Mouse (Mus musculus) kidney, postnatal 0 days (tissue): ENCODE data around the gene Srgn. TPM values are rescaled to one million over a fixed set of nuclear protein-coding genes. Genes with fewer than 3 reads are reported as not detected.
A peak's percentile ranks its signal among the peaks of the same experiment; 100 is the strongest.

Experiments used
- ATAC-seq: fragments of 200-750 bp; cut with Nextera tagmentation; replicated peaks from 2 replicates; pipeline ENCODE4 v1.8.0; 2017; ENCODE audit warnings: low read depth, moderate number of reproducible peaks, moderate TSS enrichment, moderate library complexity; ENCODE audit not compliant: low FRiP score
- DNase-seq: peaks from one replicate; pipeline ENCODE4 v3.0.0-alpha.2; 2016; ENCODE audit warnings: low spot score
- H3K27ac ChIP-seq: fragments of 300-500 bp; sonication (generic); 2 replicates; pipeline ENCODE4 v1.5.1; 2014; ENCODE audit warnings: mild to moderate bottlenecking
- H3K27me3 ChIP-seq: fragments of 300-500 bp; sonication (generic); 2 replicates; pipeline ENCODE4 v1.6.1; 2014; ENCODE audit warnings: low read length, mixed read lengths; ENCODE audit not compliant: insufficient read depth
- H3K36me3 ChIP-seq: fragments of 300-500 bp; sonication (generic); 2 replicates; pipeline ENCODE4 v1.6.1; 2014; ENCODE audit warnings: low read length, mixed read lengths; ENCODE audit not compliant: insufficient read depth
- H3K4me1 ChIP-seq: fragments of 300-500 bp; sonication (generic); replicated peaks from 2 replicates; pipeline ENCODE4 v1.6.1; 2014; ENCODE audit warnings: antibody characterized with exemption, low read length, mixed read lengths; ENCODE audit not compliant: insufficient read depth
- H3K4me2 ChIP-seq: fragments of 300-500 bp; sonication (generic); 2 replicates; pipeline ENCODE4 v1.6.1; 2014; ENCODE audit warnings: mild to moderate bottlenecking, low read length, moderate library complexity, mixed read lengths
- H3K4me3 ChIP-seq: fragments of 300-500 bp; sonication (generic); replicated peaks from 2 replicates; pipeline ENCODE4 v1.5.1; 2014; ENCODE audit warnings: low read depth, low read length
- H3K9ac ChIP-seq: fragments of 300-500 bp; sonication (generic); 2 replicates; pipeline ENCODE4 v1.6.1; 2014; ENCODE audit warnings: low read depth, low read length
- H3K9me3 ChIP-seq: fragments of 300-500 bp; sonication (generic); replicated peaks from 2 replicates; pipeline ENCODE4 v1.6.1; 2016; ENCODE audit warnings: low read length, inconsistent platforms, mixed read lengths
- CTCF ChIP-seq: IDR thresholded peaks from 2 replicates; pipeline ENCODE4 v1.5.1; 2016; ENCODE audit warnings: antibody characterized with exemption, low read depth, mild to moderate bottlenecking, moderate library complexity
- WGBS: fragments of 180-500 bp; shearing (Covaris S2); extraction: QIAGEN DNeasy Blood & Tissue Kit; methylation state at CpG from one replicate; pipeline ENCODE4 v1.1.7; 2014; 5-methylcytosine and 5-hydroxymethylcytosine counted together
- polyA plus RNA-seq: library from polyadenylated mRNA; unstranded; fragments of >200 nt; fragmentation: Nextera tagmentation; extraction: Ambion mirVana; gene quantifications from 2 replicates; pipeline ENCODE4 v1.2.1, GENCODE M21; 2015

Gene Srgn
- polyA plus RNA-seq, 1 experiment from 2014 or later, result 45.1 TPM

- Histone ChIP-seq H3K9ac (no peak overlapping the region), H3K27me3 (no peaks in the 10 kb centered on the region), H3K4me3 (no peak overlapping the region), H3K9me3 (no peaks in the 10 kb centered on the region), H3K4me2 (no peak overlapping the region), H3K4me1 (no peaks in the 10 kb centered on the region), H3K27ac (no peak overlapping the region), H3K36me3 (peaks cover 24% of the 10 kb centered on the region)
- TF ChIP-seq CTCF, result peak; percentile 22; the same call in 1 of the 2 replicates
- ATAC-seq (no peak), DNase-seq (no peak)
- 66% methylated on average over 11 of the region's 11 CpGs for WGBS
Observed at GRCm38 (mm10) chr10:62555705-62556557, 28.7 kb upstream of the Srgn start.

- WGBS, result 64% methylated on average over 12 of the region's 12 CpGs
- no peak overlapping the region for H3K4me2 ChIP-seq
- no peak overlapping the region for H3K4me3 ChIP-seq
- DNase-seq, result no peak
- H3K9me3 ChIP-seq, result no peaks in the 10 kb centered on the region
- H3K4me1 ChIP-seq, result no peaks in the 10 kb centered on the region
- no peak overlapping the region for H3K27ac ChIP-seq
- ATAC-seq, result no peak
- TF ChIP-seq CTCF, result no peak
- H3K27me3 ChIP-seq, result no peaks in the 10 kb centered on the region
- peaks cover 2% of the 10 kb centered on the region; the same call in 1 of the 2 replicates for H3K36me3 ChIP-seq
- H3K9ac ChIP-seq, result no peak overlapping the region
Observed at GRCm38 (mm10) chr10:62553611-62554091, 26.4 kb upstream of the Srgn start.

- H3K4me1 ChIP-seq, result no peaks in the 10 kb centered on the region
- WGBS, result 54% methylated on average over 7 of the region's 7 CpGs
- ATAC-seq (no peak), DNase-seq (no peak)
- no peak overlapping the region for H3K4me3 ChIP-seq
- H3K27me3 ChIP-seq, result no peaks in the 10 kb centered on the region
- H3K4me2 ChIP-seq, result no peak overlapping the region
- H3K27ac ChIP-seq, result no peak overlapping the region
- no peak for TF ChIP-seq CTCF
- no peak overlapping the region for H3K9ac ChIP-seq
- no peaks in the 10 kb centered on the region for H3K36me3 ChIP-seq
- H3K9me3 ChIP-seq, result no peaks in the 10 kb centered on the region
Observed at GRCm38 (mm10) chr10:62550787-62551300, 23.6 kb upstream of the Srgn start.

- WGBS, result 28% methylated on average over 15 of the region's 16 CpGs
- Histone ChIP-seq H3K9me3 (no peaks in the 10 kb centered on the region), H3K9ac (no peak overlapping the region), H3K4me3 (no peak overlapping the region), H3K4me2 (no peak overlapping the region), H3K36me3 (no peaks in the 10 kb centered on the region), H3K4me1 (no peaks in the 10 kb centered on the region), H3K27ac (no peak overlapping the region), H3K27me3 (no peaks in the 10 kb centered on the region)
- peak; percentile 78 for TF ChIP-seq CTCF
- DNase-seq (peak; percentile 72), ATAC-seq (peak; percentile 59)
Observed at GRCm38 (mm10) chr10:62549523-62550166, 22.4 kb upstream of the Srgn start.

GRCm38 (mm10) chr10:62546441-62546840, 19.2 kb upstream of the Srgn start:
- Histone ChIP-seq H3K4me2 (no peak overlapping the region), H3K4me3 (no peak overlapping the region), H3K27ac (no peak overlapping the region), H3K9ac (no peak overlapping the region), H3K9me3 (no peaks in the 10 kb centered on the region), H3K36me3 (no peaks in the 10 kb centered on the region), H3K4me1 (no peaks in the 10 kb centered on the region), H3K27me3 (no peaks in the 10 kb centered on the region)
- no peak for ATAC-seq
- WGBS, result 62% methylated on average over 10 of the region's 10 CpGs
- no peak for TF ChIP-seq CTCF
- DNase-seq, result no peak

- ATAC-seq, result no peak
- Histone ChIP-seq H3K36me3 (no peaks in the 10 kb centered on the region), H3K9ac (no peak overlapping the region), H3K9me3 (no peaks in the 10 kb centered on the region), H3K4me1 (no peaks in the 10 kb centered on the region), H3K27ac (no peak overlapping the region), H3K27me3 (no peaks in the 10 kb centered on the region), H3K4me3 (no peak overlapping the region), H3K4me2 (no peak overlapping the region)
- DNase-seq, result no peak
- peak; percentile 33; the same call in 1 of the 2 replicates for TF ChIP-seq CTCF
Observed at GRCm38 (mm10) chr10:62545759-62546158, 18.5 kb upstream of the Srgn start.
